Mouse (Mus musculus): ENCODE data around the gene Rab3c.

Rab3c gene

GRCm38 (mm10) chr13:110184963-110185685, 95.7 kb downstream of the Rab3c start:
- DNase-seq, result no peak

- no peak for DNase-seq
Measured at GRCm38 (mm10) chr13:110175651-110176050, 105.1 kb downstream of the Rab3c start.

- DNase-seq, result no peak
Measured at GRCm38 (mm10) chr13:110169669-110170068, 111.1 kb downstream of the Rab3c start.

- DNase-seq, result no peak
Measured at GRCm38 (mm10) chr13:110169152-110169551, 111.6 kb downstream of the Rab3c start.

GRCm38 (mm10) chr13:110168570-110168969, 112.2 kb downstream of the Rab3c start:
- DNase-seq, result no peak

GRCm38 (mm10) chr13:110166622-110167330, 114.0 kb downstream of the Rab3c start:
- DNase-seq, result no peak

- DNase-seq, result peak in 1 of 2 experiments; percentile 44
Measured at GRCm38 (mm10) chr13:110159980-110160379, 120.8 kb downstream of the Rab3c start.

- peak; percentile 11 to 19 for DNase-seq
Measured at GRCm38 (mm10) chr13:110158588-110159519, 121.9 kb downstream of the Rab3c start.

- DNase-seq, result no peak
Measured at GRCm38 (mm10) chr13:110145545-110145944, 135.3 kb downstream of the Rab3c start.

- no peak for DNase-seq
Measured at GRCm38 (mm10) chr13:110145019-110145418, 135.8 kb downstream of the Rab3c start.

- no peak for DNase-seq
Measured at GRCm38 (mm10) chr13:110139339-110139738, 141.5 kb downstream of the Rab3c start.

- no peak for DNase-seq
Measured at GRCm38 (mm10) chr13:110138644-110139043, 142.2 kb downstream of the Rab3c start.

GRCm38 (mm10) chr13:110127613-110128258, 153.1 kb downstream of the Rab3c start:
- DNase-seq, result no peak

- no peak for DNase-seq
Measured at GRCm38 (mm10) chr13:110122825-110123224, 158.0 kb downstream of the Rab3c start.

GRCm38 (mm10) chr13:110116892-110117291, 163.9 kb downstream of the Rab3c start:
- no peak for DNase-seq

GRCm38 (mm10) chr13:110116316-110116715, 164.5 kb downstream of the Rab3c start:
- DNase-seq, result no peak

GRCm38 (mm10) chr13:110114870-110115645, 165.7 kb downstream of the Rab3c start:
- no peak for DNase-seq

GRCm38 (mm10) chr13:110113711-110114110, 167.1 kb downstream of the Rab3c start:
- DNase-seq, result no peak

GRCm38 (mm10) chr13:110097424-110098050, 183.3 kb downstream of the Rab3c start:
- peak in 1 of 2 experiments; percentile 4 for DNase-seq

GRCm38 (mm10) chr13:110094998-110095397, 185.8 kb downstream of the Rab3c start:
- DNase-seq, result no peak

Measured in kidney, postnatal 36 days (tissue).